Mouse (Mus musculus) heart, embryonic 16.5 days (tissue): ENCODE measurements around the gene Wdr54. TPM values are rescaled to one million over a fixed set of nuclear protein-coding genes. Genes with fewer than 3 reads are reported as not detected.

Experiments used
- ATAC-seq: fragments of 200-750 bp; cut with Nextera tagmentation; replicated peaks from 2 replicates; pipeline ENCODE4 v1.8.0; 2017; ENCODE audit warnings: moderate number of reproducible peaks; ENCODE audit not compliant: insufficient read depth, low FRiP score; ENCODE audit errors: extremely low read depth
- H3K27ac ChIP-seq: fragments of 300-500 bp; sonication (generic); 2 replicates; pipeline ENCODE4 v1.5.1; 2014; ENCODE audit warnings: mild to moderate bottlenecking, low read length, control low read depth, moderate library complexity
- H3K27me3 ChIP-seq: fragments of 300-500 bp; sonication (generic); 2 replicates; pipeline ENCODE4 v1.6.1; 2014; ENCODE audit warnings: low read length, mixed read lengths; ENCODE audit not compliant: control insufficient read depth, insufficient read depth
- H3K36me3 ChIP-seq: fragments of 300-500 bp; sonication (generic); 2 replicates; pipeline ENCODE4 v1.6.1; 2014; ENCODE audit not compliant: control insufficient read depth, insufficient read depth
- H3K4me1 ChIP-seq: fragments of 300-500 bp; sonication (generic); 2 replicates; pipeline ENCODE4 v1.6.1; 2014; ENCODE audit warnings: low read length, mixed read lengths; ENCODE audit not compliant: control insufficient read depth, insufficient read depth
- H3K4me2 ChIP-seq: fragments of 300-500 bp; sonication (generic); 2 replicates; pipeline ENCODE4 v1.6.1; 2014; ENCODE audit warnings: low read depth, mild to moderate bottlenecking, control low read depth, low read length
- H3K4me3 ChIP-seq: fragments of 300-500 bp; sonication (generic); 2 replicates; pipeline ENCODE4 v1.5.1; 2014; ENCODE audit warnings: mild to moderate bottlenecking, control low read depth, low read length
- H3K9ac ChIP-seq: fragments of 300-500 bp; sonication (generic); 2 replicates; pipeline ENCODE4 v1.6.1; 2014; ENCODE audit warnings: low read length, control low read depth
- H3K9me3 ChIP-seq: fragments of 300-500 bp; sonication (generic); replicated peaks from 2 replicates; pipeline ENCODE4 v1.6.1; 2016; ENCODE audit warnings: low read length; ENCODE audit not compliant: control insufficient read depth
- WGBS: fragments of 180-500 bp; shearing (Covaris S2); extraction: QIAGEN DNeasy Blood & Tissue Kit; methylation state at CpG from one replicate; pipeline ENCODE4 v1.1.7; 2014; 5-methylcytosine and 5-hydroxymethylcytosine counted together
- polyA plus RNA-seq: library from polyadenylated mRNA; unstranded; fragments of >200 nt; fragmentation: Nextera tagmentation; extraction: Ambion mirVana; gene quantifications from 2 replicates; pipeline ENCODE4 v1.2.1, GENCODE M21; 2015

Wdr54 gene
- polyA plus RNA-seq, 1 experiment from 2014 or later: 3.8 TPM

DNA sequence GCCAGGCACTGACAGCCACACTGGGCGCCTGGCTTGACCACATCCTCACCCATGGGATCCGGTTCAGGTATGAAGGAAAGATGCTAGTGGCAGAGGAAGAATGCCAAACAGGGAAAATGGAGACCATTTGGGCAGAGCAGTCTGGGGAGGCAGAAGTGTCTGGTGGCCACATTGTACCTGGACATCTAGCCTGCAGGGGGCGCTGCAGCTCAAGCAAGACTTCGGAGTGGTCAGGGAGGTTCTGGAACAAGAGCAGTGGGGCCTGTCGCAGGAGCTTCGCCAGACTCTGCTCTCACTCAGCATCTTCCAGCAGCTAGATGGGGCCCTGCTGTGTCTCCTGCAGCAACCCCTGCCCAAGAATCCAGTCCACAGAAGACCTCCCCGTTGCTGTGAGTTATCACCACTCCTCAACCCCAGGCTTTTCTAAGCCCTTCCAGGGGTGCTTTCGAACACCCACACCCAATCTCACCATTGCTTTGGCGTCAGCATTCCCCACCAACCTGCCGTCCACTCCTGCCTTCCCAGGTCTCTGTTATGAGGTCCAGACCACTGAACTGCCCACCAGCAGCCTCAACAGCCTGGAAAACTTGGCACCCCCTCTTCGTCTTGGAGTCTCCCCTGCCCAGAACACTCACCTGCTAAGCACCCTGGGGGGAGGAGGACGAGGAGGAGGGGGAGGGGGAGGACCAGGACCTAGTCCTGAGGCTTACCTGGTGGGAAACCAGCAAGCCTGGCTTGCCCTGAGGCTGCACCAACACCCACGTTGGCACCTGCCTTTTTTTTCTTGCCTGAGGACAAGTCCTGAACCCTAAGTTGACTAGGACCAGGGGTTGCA lies 48.4 kb downstream of the Wdr54 start:
- WGBS: 35% methylated on average over 13 of the region's 13 CpGs
- no peaks in the 10 kb centered on the region for H3K27me3 ChIP-seq
- peaks cover 25% of the 10 kb centered on the region for H3K4me1 ChIP-seq
- no peaks in the 10 kb centered on the region for H3K36me3 ChIP-seq
- H3K4me2 ChIP-seq: peak overlapping the region; percentile 84
- peak overlapping the region; percentile 96 for H3K4me3 ChIP-seq
- H3K9me3 ChIP-seq: no peaks in the 10 kb centered on the region
- no peak overlapping the region; the same call in 1 of the 2 replicates for H3K27ac ChIP-seq
- no peak for ATAC-seq
- H3K9ac ChIP-seq: peak overlapping the region; percentile 94

- H3K36me3 ChIP-seq: no peaks in the 10 kb centered on the region
- peaks cover 23% of the 10 kb centered on the region for H3K4me1 ChIP-seq
- H3K9ac ChIP-seq: no peak overlapping the region
- no peak for ATAC-seq
- H3K27me3 ChIP-seq: no peaks in the 10 kb centered on the region
- no peak overlapping the region for H3K4me2 ChIP-seq
- 76% methylated on average over 4 of the region's 4 CpGs for WGBS
- H3K27ac ChIP-seq: no peak overlapping the region
- H3K4me3 ChIP-seq: no peak overlapping the region
- no peaks in the 10 kb centered on the region for H3K9me3 ChIP-seq
Observed at GRCm38 (mm10) chr6:83104158-83104557, 52.0 kb downstream of the Wdr54 start.

- H3K4me1 ChIP-seq: peaks cover 20% of the 10 kb centered on the region
- no peak overlapping the region for H3K4me2 ChIP-seq
- no peak for ATAC-seq
- peak overlapping the region; percentile 92; the same call in 1 of the 2 replicates for H3K9ac ChIP-seq
- H3K9me3 ChIP-seq: no peaks in the 10 kb centered on the region
- H3K4me3 ChIP-seq: no peak overlapping the region
- 60% methylated on average over 11 of the region's 11 CpGs for WGBS
- H3K27me3 ChIP-seq: peaks cover 3% of the 10 kb centered on the region
- H3K36me3 ChIP-seq: no peaks in the 10 kb centered on the region
- H3K27ac ChIP-seq: no peak overlapping the region
Observed at GRCm38 (mm10) chr6:83103130-83103650, 53.0 kb downstream of the Wdr54 start.

GRCm38 (mm10) chr6:83101688-83102556 lies 54.3 kb downstream of the Wdr54 start:
- Histone ChIP-seq H3K9ac (peak overlapping the region; percentile 92), H3K27ac (peak overlapping the region; percentile 87), H3K9me3 (no peaks in the 10 kb centered on the region), H3K4me3 (peak overlapping the region; percentile 81), H3K4me2 (peak overlapping the region; percentile 97), H3K4me1 (peaks cover 17% of the 10 kb centered on the region), H3K27me3 (peaks cover 3% of the 10 kb centered on the region), H3K36me3 (no peaks in the 10 kb centered on the region)
- peak; percentile 79 for ATAC-seq
- WGBS: under 1% methylated on average over 72 of the region's 74 CpGs

DNA sequence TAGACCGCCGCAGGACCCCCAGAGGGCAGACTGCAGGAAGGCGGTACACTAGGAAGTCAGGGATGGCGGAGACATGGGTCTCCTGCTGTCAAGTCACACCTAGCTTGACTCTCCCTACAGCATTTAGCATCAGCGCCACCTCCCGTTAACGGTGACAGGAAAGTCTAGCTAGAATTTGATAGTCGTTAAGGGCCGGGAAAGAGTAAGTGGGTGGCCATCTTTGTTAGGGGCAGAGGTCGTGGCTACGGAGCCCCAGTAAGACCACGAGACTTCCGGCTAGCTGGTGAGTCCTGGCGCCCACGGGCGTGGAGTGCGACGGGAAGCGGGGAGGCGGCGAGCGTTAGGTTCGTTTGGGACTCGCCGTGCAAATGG lies 54.9 kb downstream of the Wdr54 start, which contains the start of the genes Ccdc142 and Gm42688:
Gene Ccdc142, plus strand, starts transcription at position 286 of the 372 bp plus-strand sequence.
Gene Gm42688, plus strand, starts transcription at position 302 of the 372 bp plus-strand sequence.
- peaks cover 17% of the 10 kb centered on the region for H3K4me1 ChIP-seq
- peak within 1 kb of the TSS; percentile 81 for H3K4me3 ChIP-seq
- peak within 1 kb of the TSS; percentile 87 for H3K27ac ChIP-seq
- peak; percentile 86 for ATAC-seq
- H3K27me3 ChIP-seq: peaks cover 3% of the 10 kb centered on the region
- under 1% methylated on average over 25 of the region's 25 CpGs for WGBS
- peak within 1 kb of the TSS; percentile 92 for H3K9ac ChIP-seq
- peak within 1 kb of the TSS; percentile 97 for H3K4me2 ChIP-seq
- no peaks in the 10 kb centered on the region for H3K36me3 ChIP-seq
- no peaks in the 10 kb centered on the region for H3K9me3 ChIP-seq

Other genes starting within 250 kb of the Wdr54 start
- gene Sema4f, start 216.6 kb downstream of the Wdr54 start, polyA plus RNA-seq: 0.53 and 1.2 TPM in 2 replicates
- 0.69 and 0.71 TPM in 2 replicates for gene M1ap, start 209.5 kb downstream of the Wdr54 start, polyA plus RNA-seq
- 8.5 and 9.5 TPM in 2 replicates for gene Dok1, start 122.9 kb downstream of the Wdr54 start, polyA plus RNA-seq
- gene Loxl3, start 122.2 kb downstream of the Wdr54 start, polyA plus RNA-seq: 8.0 and 8.3 TPM in 2 replicates
- gene Aup1, start 101.9 kb downstream of the Wdr54 start, polyA plus RNA-seq: 140 and 148 TPM in 2 replicates
- gene Htra2, start 101.1 kb downstream of the Wdr54 start, polyA plus RNA-seq: 81.8 and 94.5 TPM in 2 replicates
- 0.57 and 0.75 TPM in 2 replicates for gene Dqx1, start 98.6 kb downstream of the Wdr54 start, polyA plus RNA-seq
- 0.27 and 0.45 TPM in 2 replicates for gene Tlx2, start 86.1 kb downstream of the Wdr54 start, polyA plus RNA-seq
- gene Pcgf1, start 78.5 kb downstream of the Wdr54 start, polyA plus RNA-seq: 16.6 and 18.0 TPM in 2 replicates
- gene Lbx2, start 70.0 kb downstream of the Wdr54 start, polyA plus RNA-seq: 0.35 and 0.40 TPM in 2 replicates
- gene Ccdc142, start 54.8 kb downstream of the Wdr54 start, polyA plus RNA-seq: 2.0 and 2.6 TPM in 2 replicates
- 1.9 and 2.2 TPM in 2 replicates for gene Gm42688, start 54.8 kb downstream of the Wdr54 start, polyA plus RNA-seq
- 165 and 169 TPM in 2 replicates for gene Mrpl53, start 47.4 kb downstream of the Wdr54 start, polyA plus RNA-seq
- gene Mogs, start 40.9 kb downstream of the Wdr54 start, polyA plus RNA-seq: 14.0 and 23.9 TPM in 2 replicates
- 96.1 and 98.3 TPM in 2 replicates for gene Wbp1, start 34.8 kb downstream of the Wdr54 start, polyA plus RNA-seq
- 7.4 and 8.1 TPM in 2 replicates for gene Ino80b, start 31.0 kb downstream of the Wdr54 start, polyA plus RNA-seq
- gene Rtkn, start 20.9 kb downstream of the Wdr54 start, polyA plus RNA-seq: 21.1 and 26.0 TPM in 2 replicates
- gene 1700003E16Rik, start within 50 bp of the Wdr54 start, polyA plus RNA-seq: 1.5 and 2.2 TPM in 2 replicates
- gene Dctn1, start 9.5 kb upstream of the Wdr54 start, polyA plus RNA-seq: 76.9 and 78.1 TPM in 2 replicates
- gene Slc4a5, start 63.4 kb upstream of the Wdr54 start, polyA plus RNA-seq: 0.17 and 0.50 TPM in 2 replicates
- 26.9 and 28.3 TPM in 2 replicates for gene Mthfd2, start 169.5 kb upstream of the Wdr54 start, polyA plus RNA-seq
- 35.4 and 35.8 TPM in 2 replicates for gene Mob1a, start 169.6 kb upstream of the Wdr54 start, polyA plus RNA-seq
- gene Bola3, start 192.8 kb upstream of the Wdr54 start, polyA plus RNA-seq: 259 and 264 TPM in 2 replicates